Mouse (Mus musculus) heart, adult 18-20 months (tissue): ENCODE measurements around the gene Sestd1. TPM values are rescaled to one million over a fixed set of nuclear protein-coding genes. Genes with fewer than 3 reads are reported as not detected.

ENCODE experiments used
- DNase-seq, 2 experiments: peaks; one replicate each; pipeline ENCODE4 v3.0.0; 2021 to 2022; ENCODE audit warnings: mixed read lengths in 1 of 2
- long read RNA-seq, 2 experiments: library from polyadenylated mRNA; stranded (forward); transcript quantifications; one replicate each; pipeline ENCODE4 v2.0.0; 2021
- total RNA-seq, 2 experiments: library from RNA; stranded (reverse); gene quantifications; 2 replicates each; pipeline ENCODE4 v1.2.3; 2021

Gene Sestd1
- total RNA-seq: 10 to 100 TPM; 16.9 to 17.2 TPM
- long read RNA-seq, experiment 1, partial matches to known transcripts: 1 of 4 reads
- long read RNA-seq, experiment 1, other reads (novel, unspliced or antisense): 1 of 4 reads
- long read RNA-seq, experiment 2, partial matches to known transcripts: 1 of 8 reads
- long read RNA-seq, experiment 2, other reads (novel, unspliced or antisense): 5 of 8 reads

DNA sequence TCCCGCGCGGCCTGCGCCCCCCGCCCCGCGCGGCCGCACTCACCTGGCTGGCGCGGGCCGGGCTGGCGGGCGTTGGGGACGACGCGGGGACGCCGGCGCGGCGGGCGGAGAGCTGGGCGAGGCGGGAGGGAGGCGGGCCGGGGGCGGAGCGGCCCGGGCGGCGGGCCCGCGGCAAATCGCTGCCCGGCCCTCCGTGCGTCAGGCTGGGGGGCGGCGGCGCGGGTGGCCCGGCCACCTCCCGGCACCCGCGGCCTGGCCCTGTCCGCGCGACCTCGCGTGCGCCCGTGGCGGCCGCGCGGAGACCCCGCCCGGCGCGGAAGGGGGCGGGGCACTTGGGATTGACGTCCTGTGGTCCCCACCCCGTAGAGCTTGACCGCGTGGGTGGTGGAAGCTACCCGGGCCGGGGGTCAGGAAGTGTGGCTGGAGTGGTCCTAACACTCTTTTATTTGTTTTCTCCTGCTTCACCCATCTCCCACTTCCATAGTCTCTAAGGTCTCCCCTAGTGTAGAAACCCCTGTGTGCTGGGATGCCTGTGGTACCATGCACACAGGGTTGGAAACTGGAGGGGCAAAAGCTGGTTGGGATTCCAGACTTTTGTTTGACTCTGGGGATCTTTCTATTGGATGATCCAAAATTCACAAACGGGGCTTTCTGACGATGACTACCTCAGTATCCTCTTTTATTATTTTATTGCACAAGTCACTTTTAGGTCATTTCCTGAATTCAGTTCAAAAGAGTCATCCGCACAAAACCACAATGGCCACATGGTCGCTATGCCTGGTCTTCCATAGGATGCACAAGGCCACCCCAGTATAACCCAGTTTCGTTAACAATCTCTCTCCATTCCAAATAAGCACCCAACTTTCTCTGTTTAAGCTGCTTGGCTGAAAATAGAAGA, at the start of gene Sestd1:
Gene Sestd1, minus strand, starts transcription at position 81 of the 898 bp plus-strand sequence.
- DNase-seq: peak; percentile 82 to 86

DNA sequence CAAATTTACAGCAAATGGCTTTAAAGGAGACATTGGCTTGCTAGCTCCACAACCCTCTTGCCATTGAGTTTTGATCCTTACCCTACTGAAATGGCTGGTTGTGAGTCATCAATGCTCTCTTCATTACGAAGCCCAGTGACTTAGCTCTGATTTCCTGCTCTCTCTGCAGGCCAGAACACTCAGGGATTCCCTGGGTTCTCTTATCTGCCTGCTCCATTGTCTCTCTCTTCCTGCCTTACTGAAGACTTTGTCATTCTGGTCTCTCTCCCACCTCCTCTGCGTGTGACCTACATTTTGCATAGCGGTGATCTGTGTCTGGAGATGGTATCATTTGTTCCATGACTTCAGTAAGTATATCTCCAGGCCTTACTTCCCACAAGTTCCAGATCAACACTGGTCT, 46.9 kb upstream of the Sestd1 start:
- no peak for DNase-seq

DNA sequence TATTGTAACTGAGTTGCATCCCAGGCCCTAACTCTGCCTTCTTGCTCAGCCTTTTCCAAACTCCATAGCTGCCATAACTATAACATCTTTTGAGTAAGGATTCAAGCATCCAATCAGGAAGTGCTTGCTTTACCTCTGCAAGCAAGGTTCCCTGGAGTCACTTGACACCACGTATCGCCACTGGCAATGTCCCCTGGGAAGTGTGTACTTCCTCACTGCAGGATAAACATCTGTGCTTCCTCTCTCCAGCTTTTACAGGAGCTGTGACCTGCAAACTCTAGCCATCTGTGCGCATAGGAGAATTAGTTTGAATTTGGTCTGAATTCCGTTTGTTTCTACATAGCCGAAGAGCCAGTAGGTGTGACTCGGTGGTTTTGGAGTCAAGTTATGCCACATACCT, 43.3 kb upstream of the Sestd1 start:
- DNase-seq: no peak

DNA sequence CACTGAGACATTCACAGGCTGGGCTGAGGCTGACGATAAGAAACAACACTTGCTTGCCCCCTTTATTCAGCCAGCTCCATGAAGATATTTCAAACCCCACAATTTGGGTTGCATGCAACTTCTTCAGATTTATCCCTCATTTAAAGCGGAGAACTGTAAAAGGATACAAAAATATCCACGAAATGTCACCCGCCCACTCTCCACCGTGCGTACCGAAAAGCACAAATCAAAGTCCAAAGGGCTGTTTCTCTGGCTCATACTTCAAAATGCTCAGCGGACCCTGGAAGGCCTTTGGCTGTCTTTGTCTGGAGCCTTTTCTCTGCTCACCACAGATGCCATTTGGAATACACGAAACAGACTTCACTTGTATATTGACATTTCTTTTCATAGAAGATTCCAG, 42.8 kb upstream of the Sestd1 start:
- DNase-seq: no peak

DNA sequence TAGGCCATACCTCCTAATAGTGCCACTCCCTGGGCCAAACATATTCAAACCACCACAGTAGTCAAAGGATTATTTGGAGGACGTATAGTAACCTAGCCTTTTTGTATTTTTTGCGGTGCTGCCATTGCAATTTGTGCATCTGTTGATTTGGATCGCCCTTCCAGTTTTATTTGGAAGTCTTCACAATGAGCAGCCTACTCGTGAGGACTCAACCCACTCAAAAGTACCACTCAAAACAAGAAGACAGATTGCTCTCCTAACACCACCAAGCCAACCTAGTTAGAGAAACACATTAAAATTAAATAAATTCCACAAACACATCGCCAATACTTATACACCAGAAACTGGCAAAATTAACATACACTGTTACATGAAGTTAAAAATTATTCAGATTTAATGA, 38.8 kb upstream of the Sestd1 start:
- DNase-seq: no peak

DNA sequence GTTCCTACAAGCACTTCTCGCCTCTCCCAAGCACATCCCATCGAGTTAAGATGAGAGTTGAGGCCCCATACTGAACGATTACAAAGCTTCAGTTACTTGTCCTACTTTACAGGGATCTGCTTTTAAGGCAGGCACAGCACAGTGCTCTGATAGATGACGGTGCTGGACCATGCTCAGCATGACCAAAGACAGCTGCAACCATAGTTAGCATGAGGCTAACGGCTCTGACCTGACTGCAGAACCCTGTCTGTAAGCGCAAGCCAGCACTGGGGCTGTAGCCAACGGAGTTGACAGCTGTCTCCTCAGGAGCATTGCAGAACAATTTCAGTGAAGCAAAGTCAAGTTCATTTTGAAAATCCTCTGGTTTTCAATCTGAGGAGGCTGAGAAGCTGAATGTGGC, 36.6 kb upstream of the Sestd1 start:
- DNase-seq: peak; percentile 77 to 83

DNA sequence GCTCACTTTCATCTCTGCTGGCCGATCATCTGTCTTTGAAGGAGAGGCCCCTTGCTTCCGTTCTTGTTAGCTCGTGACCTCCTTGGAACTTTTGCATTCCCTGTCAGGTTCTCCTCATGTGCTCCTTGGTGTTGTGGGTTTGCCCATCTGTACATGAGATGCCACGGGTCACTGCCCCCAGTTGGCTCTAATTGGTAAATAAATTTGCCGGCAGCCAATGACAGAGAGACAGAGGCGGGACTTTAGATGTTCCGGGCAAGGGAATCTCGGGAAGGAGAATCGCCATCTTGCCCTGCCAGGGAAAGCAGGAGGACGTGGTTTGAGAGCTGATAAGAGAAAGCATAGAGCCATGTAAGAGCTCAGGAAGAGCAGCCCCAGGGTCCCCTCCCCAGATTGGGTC, 33.5 kb upstream of the Sestd1 start:
- DNase-seq: no peak

DNA sequence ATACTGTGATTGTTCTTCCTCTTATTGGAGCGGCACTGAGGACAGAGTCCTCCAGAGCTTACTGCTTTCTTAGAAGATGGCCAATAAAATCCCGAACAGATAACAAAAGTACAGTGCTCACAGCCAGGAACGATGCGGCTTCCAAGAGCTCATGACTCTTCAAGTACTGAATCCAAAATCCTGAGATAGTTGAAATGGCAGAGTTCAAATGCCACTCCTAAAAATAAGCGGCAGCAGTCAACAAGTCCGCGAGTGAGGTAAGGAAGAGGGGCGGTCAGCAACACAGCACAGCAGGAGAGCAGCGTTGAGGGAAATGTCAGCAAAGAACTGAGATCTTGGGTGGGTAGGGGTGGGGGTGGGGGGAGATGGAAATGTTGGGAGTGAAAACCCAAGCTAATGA, 32.2 kb upstream of the Sestd1 start:
- DNase-seq: peak; percentile 69 to 71

DNA sequence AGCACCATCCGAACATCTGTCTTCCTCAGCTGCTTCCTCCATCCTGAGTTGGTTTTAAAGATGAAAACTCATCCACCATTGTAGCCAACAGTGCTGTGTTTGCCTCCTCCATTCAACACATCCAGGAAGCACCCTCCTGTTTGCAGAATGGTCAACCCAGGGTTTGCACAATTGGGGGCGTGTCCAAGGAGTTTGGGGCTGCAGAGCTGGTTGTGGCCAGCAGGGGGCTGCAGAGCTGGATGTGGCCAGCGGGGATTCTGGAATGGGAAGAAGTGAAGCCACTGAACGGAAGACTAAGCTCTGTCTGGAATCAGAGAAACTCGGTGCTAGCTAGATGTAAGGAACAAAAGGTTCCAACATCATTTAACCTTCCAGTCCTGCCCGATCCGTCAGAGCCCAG, 28.9 kb upstream of the Sestd1 start:
- peak; percentile 71 to 85 for DNase-seq

DNA sequence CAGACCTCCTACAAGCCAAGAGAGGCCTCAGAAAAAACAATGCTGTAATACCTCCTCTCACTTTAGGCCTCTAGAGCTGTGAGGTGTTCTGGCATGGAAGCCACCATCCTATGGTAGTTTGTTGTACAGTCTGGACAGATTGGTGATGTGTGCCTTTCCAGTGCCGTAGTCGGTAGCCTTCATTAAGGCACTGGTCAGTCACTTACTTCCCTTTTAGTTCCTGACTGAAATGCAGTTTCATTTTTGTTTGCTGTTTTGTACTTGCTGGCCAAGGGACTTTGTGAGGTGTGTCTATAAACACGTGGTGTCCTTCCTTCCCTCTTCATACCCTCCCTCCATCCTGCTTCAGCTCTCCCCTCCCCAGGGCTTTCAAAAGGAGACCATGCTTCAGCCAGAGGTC, 24.1 kb upstream of the Sestd1 start:
- no peak for DNase-seq

DNA sequence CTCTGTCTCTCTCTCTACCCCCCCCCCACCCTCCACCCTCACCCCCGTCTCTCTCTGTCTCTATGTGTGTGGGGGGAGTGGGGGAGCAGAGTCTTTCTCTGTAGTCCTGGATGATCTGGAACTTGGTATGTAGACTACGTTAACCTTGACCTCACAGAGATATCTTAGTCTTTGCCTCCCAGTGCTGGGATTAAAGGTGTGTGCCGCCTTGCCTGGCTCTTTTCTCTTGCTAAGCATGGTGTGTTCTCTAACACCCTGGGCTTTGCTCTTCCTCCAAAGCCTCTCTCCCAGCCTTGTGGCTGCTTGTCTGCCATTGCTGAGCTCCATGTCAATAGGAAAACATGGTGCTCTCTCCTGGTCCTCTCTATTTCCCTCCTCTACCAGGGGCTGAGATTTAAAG, 23.3 kb upstream of the Sestd1 start:
- no peak for DNase-seq

DNA sequence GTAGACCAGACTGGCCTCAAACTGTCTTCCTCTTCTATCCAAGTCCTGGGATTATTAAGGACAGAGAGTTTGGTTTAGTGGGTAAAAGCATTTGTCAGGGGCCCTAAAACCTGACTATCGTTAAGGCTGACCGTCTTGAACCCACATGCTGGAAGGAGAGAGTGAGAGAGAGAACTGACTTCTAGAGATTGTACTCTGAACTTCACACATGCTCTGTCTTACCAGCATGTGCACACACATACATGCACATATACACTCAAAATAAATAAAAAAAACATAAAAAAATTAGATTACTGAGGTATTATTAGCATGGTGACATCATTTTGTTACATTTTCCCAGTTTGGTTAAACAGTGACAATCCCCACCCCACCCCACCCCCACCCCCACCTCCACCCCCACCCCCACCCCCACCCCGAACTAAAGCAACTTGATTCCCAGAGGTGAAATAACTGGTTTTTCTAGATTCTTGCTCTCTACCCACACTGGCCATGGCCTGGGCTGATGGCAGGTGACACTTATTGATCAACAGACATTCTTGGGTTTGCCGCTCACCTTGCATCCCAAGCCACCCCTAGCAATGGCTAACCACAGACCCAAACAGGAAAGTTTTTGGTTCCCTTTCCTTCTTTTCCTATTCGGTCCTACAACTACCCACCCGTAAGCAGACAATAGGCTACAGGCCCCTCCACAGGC, 22.4 kb upstream of the Sestd1 start:
- DNase-seq: no peak

DNA sequence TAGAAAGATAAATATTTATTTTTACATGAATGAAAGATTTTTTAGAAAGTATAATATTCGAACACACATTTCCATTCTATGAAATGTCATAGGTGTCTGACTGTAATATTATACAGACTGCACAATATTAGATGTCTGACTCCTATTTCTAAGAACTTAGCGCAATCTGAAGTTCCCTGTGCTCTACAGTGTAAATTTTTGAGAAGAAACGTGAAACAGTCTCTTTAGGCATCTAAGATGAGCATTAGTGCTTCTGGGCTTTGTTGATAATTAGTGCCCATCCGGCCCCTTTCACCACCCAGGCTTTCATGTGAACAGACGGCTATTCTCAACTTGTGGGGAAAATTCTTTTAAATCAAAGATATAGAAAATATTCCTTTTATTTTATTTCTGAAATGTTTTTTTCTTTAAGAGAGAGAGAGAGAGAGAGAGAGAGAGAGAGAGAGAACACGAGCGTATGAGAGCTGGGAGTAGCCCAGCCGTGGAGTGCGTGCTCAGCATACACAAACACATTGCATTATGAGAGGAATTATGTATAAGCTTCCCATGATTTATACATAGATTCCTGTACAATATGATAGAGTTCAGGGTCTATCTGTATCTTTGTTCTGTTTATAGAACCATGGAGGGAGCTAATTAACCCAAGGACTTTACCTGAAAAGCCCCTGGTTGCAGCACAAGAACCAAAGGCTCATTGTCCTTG, 21.4 kb upstream of the Sestd1 start:
- no peak for DNase-seq

DNA sequence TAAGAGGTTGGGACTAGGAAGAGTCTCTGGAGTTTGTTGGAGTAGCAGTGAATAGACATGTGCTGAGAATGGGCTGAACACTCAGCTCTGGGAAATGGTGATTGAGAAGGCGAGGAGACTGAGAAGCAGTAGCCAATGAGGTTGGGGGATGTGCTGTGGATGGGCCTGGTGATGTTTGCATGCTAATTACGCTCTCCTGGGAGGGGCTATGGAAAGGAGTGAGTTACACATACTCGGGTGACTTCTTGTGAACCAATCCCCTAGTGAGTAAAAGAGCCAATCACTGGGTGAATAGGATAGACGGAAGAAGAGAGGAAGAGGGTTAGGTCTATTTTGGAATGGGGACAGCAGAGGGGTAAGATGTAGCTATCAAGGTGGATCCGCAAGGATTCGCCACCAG, 9.3 kb upstream of the Sestd1 start:
- no peak for DNase-seq

DNA sequence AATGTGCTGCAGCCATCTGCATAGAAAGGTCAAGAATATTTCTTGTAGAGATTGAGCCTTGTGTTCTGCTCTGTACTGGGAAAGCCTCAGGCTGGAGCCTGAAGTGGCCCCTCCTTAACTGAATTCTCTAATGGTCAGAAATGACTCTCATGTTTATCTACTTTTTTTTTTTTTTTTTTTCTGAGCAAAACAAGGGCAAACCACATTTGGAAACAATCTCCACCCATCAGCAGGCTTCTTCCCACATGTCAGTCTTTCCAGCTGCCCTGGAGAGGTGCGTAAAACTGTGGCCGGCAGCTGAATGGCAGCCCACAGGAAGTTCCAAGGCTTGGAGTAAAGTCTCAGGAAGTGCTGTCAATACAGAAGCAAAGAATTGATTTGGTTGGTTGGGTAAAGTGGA, 6.4 kb upstream of the Sestd1 start:
- DNase-seq: peak in 1 of 2 experiments; percentile 39

DNA sequence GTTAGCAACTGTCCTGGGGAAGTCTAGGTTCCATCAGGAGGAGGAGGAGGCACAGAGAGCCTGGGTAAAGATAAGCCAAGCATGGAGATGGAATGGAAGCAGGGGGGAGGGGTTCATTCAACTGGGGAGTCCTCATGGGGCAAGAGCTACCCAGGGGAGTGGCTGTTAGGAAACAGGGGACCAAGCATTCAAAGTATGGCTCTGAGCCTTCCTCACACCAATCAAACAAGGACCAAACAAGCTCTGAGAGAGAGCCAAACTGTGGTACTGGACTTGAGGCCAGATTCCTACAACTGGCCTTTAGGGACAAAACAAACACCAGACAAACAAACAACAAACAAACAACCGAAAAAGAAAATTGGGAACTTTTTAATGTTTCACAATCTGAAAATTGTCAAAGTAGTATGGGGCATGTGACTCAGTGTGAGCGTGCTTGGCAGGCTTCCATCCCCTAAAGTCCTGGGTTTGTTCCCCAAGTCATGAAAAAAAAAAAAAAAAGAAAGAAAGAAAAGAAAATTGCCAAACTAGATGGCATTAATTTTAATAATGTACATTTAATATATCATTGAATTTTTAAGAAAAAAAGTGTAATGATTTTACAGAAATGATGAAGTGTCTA, 4.0 kb upstream of the Sestd1 start:
- DNase-seq: no peak

DNA sequence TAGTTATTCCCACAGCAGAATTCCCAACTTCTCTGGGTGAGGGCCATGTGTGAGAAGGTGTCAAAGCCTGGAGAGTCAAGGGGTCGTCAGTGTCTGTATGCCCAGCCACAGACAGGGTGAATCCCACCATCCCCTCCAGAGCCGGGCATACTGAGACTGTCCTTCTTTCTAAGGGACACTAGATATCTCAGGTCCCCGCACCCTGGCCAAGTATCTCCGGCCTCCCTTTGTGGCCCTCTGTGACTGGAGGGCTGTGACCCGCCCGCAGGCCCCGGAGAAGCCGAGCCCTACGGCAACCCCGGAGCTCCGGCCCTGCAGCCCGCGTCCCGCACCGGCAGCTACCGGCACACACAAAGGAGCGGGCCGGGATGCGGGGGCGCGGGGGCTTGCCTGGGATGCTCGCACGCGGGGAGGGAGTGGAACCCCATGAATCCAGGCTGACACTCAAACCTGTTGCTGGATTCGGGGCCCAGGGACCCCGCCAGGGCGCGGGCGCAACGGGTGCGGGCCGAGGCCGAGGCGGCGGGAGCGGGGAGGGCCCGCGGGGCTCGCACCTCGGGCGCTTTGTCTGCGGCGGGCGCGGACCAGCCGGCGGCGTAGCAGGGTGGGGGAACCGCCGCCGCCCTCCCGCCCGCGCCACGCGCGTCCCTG, 406 bp downstream of the Sestd1 start:
- DNase-seq: no peak

DNA sequence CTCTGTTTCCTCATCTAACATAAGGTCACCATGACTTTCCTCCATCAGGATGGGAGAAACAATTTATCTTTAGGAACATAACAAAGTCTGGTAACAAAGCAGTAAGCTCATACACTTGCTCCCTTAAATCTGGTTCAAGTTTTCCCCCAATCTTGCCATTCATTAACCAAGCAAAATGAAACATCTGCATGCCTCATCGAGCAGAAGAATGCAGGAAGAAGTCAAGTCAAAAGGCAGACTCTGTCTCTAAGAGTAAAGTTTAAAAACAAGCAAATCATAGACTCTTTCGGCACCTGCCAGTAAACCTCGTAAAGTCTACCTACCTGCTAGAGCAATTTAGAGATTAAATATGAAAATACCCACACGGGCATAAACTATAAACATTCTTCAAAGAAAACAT, 3.1 kb downstream of the Sestd1 start:
- no peak for DNase-seq

DNA sequence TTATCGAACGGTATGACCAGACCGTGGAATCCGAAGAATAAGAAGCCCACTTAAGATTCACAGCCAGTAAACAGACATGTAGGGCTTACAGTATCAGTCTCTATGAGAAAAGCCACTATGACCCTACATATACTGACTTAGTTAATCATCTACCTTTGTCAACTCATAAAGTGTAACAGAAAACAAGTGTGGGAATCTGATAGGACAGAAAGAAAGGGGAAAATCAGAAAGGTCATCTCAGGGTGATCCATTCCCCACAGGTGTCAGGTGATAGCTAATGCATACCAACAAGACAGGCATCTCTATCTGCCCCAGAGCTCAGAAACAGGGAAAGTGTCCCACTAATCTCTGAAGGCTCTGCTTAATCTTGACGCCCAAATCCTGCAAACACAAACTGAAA, 4.5 kb downstream of the Sestd1 start:
- no peak for DNase-seq

DNA sequence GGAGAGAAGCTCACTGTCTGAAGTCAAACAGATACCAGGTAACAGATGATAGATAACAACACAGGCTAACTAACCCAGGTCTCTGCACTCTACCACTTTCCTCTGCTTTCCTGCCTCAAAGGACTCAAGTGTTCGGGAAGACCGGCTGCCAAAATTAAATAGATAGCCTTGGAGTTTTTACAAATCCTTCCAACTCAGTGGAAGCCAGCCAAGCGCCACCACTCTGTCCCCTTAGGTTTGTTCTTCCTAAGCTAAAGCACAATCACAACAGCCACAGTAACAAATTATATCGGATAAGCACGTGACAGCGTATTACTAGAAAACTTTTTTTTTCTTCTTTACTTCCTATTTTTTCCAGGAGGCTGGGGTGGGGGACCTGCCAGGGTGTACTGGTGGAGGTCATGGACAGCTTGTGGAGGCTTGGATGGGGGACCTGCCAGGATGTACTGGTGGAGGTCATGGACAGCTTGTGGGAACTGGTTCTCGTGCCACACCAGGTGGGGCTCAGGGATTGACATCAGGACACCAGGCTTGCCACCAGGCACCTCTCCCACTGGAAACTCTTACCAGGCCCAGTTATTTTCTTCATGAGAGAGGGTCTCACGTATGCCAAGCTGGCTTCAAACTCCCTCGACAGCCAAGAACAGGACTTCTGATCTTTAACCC, 5.3 kb downstream of the Sestd1 start:
- no peak for DNase-seq

DNA sequence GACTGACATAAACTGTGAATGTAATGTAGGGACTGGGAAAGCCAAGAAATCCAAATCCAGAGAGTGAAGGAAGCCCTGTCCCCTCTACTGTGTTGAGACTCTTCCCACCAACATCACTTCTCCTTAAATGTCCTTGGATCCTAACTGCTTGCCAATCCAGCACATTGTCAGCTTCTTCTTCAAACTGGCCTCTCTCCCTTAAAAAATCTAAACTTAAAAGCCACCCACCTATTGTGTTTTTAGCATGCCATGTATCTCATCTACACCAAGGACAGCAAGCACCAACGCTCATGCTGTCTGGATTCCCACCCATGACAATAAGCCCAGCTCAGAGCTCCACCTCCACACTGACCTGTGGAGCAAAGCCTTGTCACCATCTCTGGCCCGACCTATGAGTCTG, 7.4 kb downstream of the Sestd1 start:
- no peak for DNase-seq
